Mouse (Mus musculus) midbrain, embryonic 15.5 days (tissue): ENCODE data around the gene Lrrc71. TPM values are rescaled to one million over a fixed set of nuclear protein-coding genes. Genes with fewer than 3 reads are reported as not detected.

Experiments
- ATAC-seq: fragments of 200-750 bp; cut with Nextera tagmentation; replicated peaks from 2 replicates; pipeline ENCODE4 v1.8.0; 2017; ENCODE audit warnings: moderate TSS enrichment
- H3K27ac ChIP-seq: fragments of 300-500 bp; sonication (generic); 2 replicates; pipeline ENCODE4 v1.5.1; 2015; ENCODE audit warnings: mild to moderate bottlenecking, inconsistent platforms
- H3K27me3 ChIP-seq: fragments of 300-500 bp; sonication (generic); replicated peaks from 2 replicates; pipeline ENCODE4 v1.6.1; 2015; ENCODE audit warnings: inconsistent platforms
- H3K36me3 ChIP-seq: fragments of 300-500 bp; sonication (generic); replicated peaks from 2 replicates; pipeline ENCODE4 v1.6.1; 2015; ENCODE audit warnings: inconsistent platforms
- H3K4me1 ChIP-seq: fragments of 300-500 bp; sonication (generic); 2 replicates; pipeline ENCODE4 v1.6.1; 2015; ENCODE audit warnings: inconsistent platforms
- H3K4me2 ChIP-seq: fragments of 300-500 bp; sonication (generic); 2 replicates; pipeline ENCODE4 v1.6.1; 2015; ENCODE audit warnings: inconsistent platforms, mild to moderate bottlenecking, moderate library complexity
- H3K4me3 ChIP-seq: fragments of 300-500 bp; sonication (generic); 2 replicates; pipeline ENCODE4 v1.5.1; 2015; ENCODE audit warnings: mild to moderate bottlenecking, inconsistent platforms
- H3K9ac ChIP-seq: fragments of 300-500 bp; sonication (generic); 2 replicates; pipeline ENCODE4 v1.6.1; 2015; ENCODE audit warnings: mild to moderate bottlenecking, inconsistent platforms
- H3K9me3 ChIP-seq: fragments of 300-500 bp; sonication (generic); 2 replicates; pipeline ENCODE4 v1.6.1; 2016; ENCODE audit warnings: inconsistent platforms
- WGBS: fragments of 180-500 bp; shearing (Covaris S2); methylation state at CpG from one replicate; pipeline ENCODE4 v1.1.7; 2015; ENCODE audit warnings: mixed read lengths; 5-methylcytosine and 5-hydroxymethylcytosine counted together
- polyA plus RNA-seq: library from polyadenylated mRNA; unstranded; fragments of >200 nt; fragmentation: Nextera tagmentation; extraction: Ambion mirVana; gene quantifications from 2 replicates; pipeline ENCODE4 v1.2.1, GENCODE M21; 2015

Gene Lrrc71
- 0.84 and 0.89 TPM in 2 replicates for polyA plus RNA-seq

DNA sequence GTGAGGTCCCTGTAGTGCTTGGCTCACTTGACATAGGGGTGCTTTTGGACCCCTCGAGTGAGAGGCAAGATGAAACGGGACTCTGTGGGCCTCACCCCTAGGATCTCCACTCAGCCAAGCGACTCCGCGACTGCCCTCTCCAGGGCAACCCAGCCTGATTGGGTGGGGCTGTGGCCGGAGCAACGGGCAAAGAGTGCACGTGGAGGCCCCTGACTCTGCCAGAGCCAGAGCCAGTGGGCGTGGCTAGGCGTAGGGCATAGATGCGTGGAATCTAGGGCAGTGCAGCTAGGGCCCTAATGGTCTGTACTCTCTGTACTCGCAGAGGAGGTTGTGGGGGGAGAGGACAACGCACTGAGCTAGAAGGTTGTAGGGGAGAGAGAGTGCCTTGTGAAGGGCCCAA lies at the start of gene Lrrc71:
Gene Lrrc71 (minus strand): TSS at position 195 of the 400 bp plus-strand sequence.
- H3K9ac ChIP-seq, result no peak within 1 kb of the TSS
- 45% methylated on average over 13 of the region's 13 CpGs for WGBS
- ATAC-seq, result no peak
- peaks cover 9% of the 10 kb centered on the region for H3K4me1 ChIP-seq
- H3K27ac ChIP-seq, result no peak within 1 kb of the TSS
- H3K4me2 ChIP-seq, result no peak within 1 kb of the TSS
- H3K4me3 ChIP-seq, result no peak within 1 kb of the TSS
- H3K27me3 ChIP-seq, result no peaks in the 10 kb centered on the region
- no peaks in the 10 kb centered on the region for H3K36me3 ChIP-seq
- H3K9me3 ChIP-seq, result no peaks in the 10 kb centered on the region

DNA sequence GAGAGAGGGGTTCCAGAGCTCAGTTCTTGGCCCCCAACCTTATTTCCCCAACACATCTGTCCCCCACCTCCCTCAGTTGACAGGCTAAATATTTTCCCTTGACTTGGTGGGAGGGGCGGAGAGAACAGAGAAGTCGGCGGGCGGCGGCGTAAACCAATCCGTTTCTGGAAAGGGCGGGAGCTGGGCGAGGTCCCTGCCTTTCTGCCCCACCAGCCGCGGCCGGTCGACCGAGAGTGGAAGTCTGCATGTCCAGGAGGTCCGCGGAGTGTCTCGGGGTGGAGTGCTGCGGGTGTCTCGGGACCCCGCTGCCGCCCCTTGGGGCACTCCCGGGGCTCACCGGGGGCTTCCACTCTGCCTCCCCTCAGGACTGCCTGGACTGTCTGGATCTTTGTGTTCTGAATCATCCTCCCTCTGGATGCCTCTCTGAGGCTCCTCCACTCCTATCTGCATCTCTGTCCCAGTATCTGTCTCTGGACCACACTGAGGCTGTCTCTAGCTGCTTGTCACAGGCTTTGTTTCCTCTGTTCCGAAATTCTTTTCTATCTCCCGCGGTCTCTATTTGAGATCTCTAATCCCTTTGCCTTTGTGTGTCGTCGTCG lies 48.4 kb upstream of the Lrrc71 start, which contains the start of gene Insrr:
Gene Insrr (plus strand): TSS at position 216 of the 599 bp plus-strand sequence.
- WGBS, result under 1% methylated on average over 29 of the region's 29 CpGs
- peak within 1 kb of the TSS; percentile 54 for H3K4me2 ChIP-seq
- H3K4me3 ChIP-seq, result peak within 1 kb of the TSS; percentile 30
- no peak within 1 kb of the TSS for H3K27ac ChIP-seq
- no peaks in the 10 kb centered on the region for H3K36me3 ChIP-seq
- peaks cover 29% of the 10 kb centered on the region for H3K4me1 ChIP-seq
- peak within 1 kb of the TSS; percentile 34 for H3K9ac ChIP-seq
- ATAC-seq, result no peak
- no peaks in the 10 kb centered on the region for H3K9me3 ChIP-seq
- peaks cover 82% of the 10 kb centered on the region for H3K27me3 ChIP-seq

DNA sequence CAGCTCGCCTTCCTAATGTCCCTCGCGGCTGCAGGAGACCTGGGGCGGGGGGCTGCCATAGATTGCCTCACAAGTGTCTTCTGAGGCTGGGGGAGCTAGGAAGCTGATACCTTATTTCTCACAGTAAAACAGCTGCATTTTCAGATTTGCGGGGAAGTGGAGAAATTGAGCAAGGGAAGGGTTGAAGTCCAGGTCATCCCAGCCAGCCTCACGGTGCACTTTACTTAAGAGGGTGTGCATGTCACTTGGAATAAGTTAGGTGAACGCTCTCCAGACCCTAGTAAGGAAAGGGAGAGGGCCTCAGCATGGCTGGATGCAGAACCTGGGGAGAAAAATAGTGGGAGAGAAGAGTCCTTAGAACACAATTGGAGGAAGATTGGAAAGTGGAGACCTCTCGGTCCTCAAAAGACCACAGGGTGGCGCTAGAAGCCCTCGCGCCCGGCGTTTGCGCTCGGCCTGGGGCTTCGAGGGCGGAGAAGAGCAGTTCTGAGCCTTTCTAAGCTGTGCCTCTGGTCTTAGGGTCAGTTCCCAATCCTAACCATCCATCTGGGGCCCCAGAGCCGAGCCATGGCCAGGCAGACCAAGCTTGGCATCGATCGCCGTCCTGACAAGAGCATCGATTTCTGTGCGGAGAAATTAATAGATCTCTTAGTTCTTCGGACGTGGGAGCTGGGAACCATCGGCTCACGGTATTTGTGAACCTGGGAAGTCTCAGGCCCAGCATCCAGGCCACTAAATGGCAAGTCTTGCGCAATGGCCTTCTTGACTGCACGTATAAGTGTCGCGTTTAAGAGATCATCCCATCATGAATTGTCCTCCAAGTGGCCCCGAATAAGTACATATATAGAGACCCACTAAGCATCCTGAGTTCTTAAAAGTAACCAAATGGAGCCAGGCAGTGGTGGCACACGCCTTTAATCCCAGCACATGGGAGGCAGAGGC lies 47.2 kb upstream of the Lrrc71 start:
- Histone ChIP-seq H3K4me1 (peaks cover 29% of the 10 kb centered on the region), H3K9me3 (no peaks in the 10 kb centered on the region), H3K27me3 (peaks cover 83% of the 10 kb centered on the region), H3K4me3 (peak overlapping the region; percentile 32), H3K36me3 (no peaks in the 10 kb centered on the region), H3K9ac (no peak overlapping the region), H3K27ac (no peak overlapping the region), H3K4me2 (peak overlapping the region; percentile 52)
- WGBS, result 13% methylated on average over 33 of the region's 33 CpGs
- no peak for ATAC-seq

DNA sequence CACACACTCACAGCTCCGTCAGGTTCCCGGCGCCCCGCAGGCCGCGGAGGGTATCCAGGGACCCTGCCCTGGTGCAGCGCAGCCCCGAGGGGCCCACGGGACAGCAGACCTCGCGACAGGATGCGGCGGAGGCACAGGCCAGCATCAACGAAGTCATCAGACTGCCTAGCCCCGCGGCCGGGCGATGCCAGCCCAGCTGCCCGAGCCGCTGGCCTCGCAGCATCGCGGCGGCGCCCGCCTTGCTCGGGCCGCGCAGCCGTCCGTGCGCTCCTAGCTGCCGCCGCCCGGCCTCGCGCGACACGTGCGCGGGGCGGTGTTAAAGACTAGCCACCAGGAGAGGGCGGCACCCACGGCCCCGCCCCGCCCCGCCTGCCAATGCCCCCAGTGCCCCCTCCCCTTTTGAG lies 46.5 kb upstream of the Lrrc71 start, which contains the start of gene Ntrk1:
Gene Ntrk1 (minus strand): TSS at position 241 of the 404 bp plus-strand sequence.
- no peaks in the 10 kb centered on the region for H3K36me3 ChIP-seq
- H3K9ac ChIP-seq, result no peak within 1 kb of the TSS
- peak; percentile 44; the same call in 1 of the 2 replicates for ATAC-seq
- H3K4me3 ChIP-seq, result peak within 1 kb of the TSS; percentile 32
- H3K9me3 ChIP-seq, result no peaks in the 10 kb centered on the region
- H3K27me3 ChIP-seq, result peaks cover 83% of the 10 kb centered on the region
- peak within 1 kb of the TSS; percentile 52 for H3K4me2 ChIP-seq
- H3K27ac ChIP-seq, result no peak within 1 kb of the TSS
- peaks cover 29% of the 10 kb centered on the region for H3K4me1 ChIP-seq
- WGBS, result 2% methylated on average over 44 of the region's 47 CpGs

DNA sequence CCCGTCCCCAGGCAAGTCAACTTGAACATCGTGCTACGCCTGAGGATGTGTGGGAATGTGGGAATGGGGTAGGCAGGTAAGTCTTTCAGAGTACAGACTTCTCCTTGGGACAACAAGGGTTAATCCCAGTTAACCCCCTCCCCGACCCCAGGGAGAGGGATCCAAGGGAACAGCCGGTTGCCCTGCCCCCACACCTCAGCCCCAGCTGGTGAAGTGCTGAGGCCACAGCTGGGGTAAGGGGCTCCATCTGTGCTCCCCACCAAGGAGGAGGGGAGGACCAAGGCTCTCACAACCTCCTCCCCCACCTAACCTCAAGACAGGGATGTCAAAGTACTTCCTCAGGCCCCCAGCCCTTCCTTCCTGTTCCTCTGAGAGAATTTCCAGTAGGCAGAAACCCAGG lies 41.3 kb upstream of the Lrrc71 start:
- Histone ChIP-seq H3K27me3 (peaks cover 38% of the 10 kb centered on the region), H3K9me3 (no peaks in the 10 kb centered on the region), H3K4me3 (no peak overlapping the region), H3K4me2 (no peak overlapping the region), H3K36me3 (no peaks in the 10 kb centered on the region), H3K27ac (no peak overlapping the region), H3K9ac (no peak overlapping the region), H3K4me1 (peaks cover 3% of the 10 kb centered on the region)
- 38% methylated on average over 5 of the region's 5 CpGs for WGBS
- ATAC-seq, result no peak

DNA sequence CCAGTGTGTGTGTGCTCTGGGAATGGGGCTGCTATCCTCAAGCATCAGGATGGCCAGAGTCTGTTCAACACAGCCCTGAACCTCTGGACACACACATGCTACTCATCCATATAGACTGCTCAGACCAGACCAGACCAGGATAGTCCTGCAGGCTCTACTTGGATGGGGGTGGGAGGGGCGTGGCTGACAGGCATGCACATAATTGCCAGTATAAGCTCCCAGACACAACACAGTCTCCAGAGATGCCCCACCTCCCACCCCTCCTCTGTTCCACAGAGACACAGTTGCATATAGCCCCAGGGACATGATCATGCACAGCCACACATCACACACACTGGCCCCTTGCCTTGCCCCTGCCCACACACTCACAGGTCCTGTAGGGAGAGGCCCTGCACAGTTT lies 40.8 kb upstream of the Lrrc71 start:
- H3K9me3 ChIP-seq, result no peaks in the 10 kb centered on the region
- 56% methylated on average over 1 of the region's 1 CpGs for WGBS
- no peak overlapping the region for H3K27ac ChIP-seq
- H3K4me1 ChIP-seq, result no peaks in the 10 kb centered on the region
- H3K4me3 ChIP-seq, result no peak overlapping the region
- peaks cover 33% of the 10 kb centered on the region for H3K27me3 ChIP-seq
- H3K9ac ChIP-seq, result no peak overlapping the region
- no peaks in the 10 kb centered on the region for H3K36me3 ChIP-seq
- no peak overlapping the region for H3K4me2 ChIP-seq
- no peak for ATAC-seq

DNA sequence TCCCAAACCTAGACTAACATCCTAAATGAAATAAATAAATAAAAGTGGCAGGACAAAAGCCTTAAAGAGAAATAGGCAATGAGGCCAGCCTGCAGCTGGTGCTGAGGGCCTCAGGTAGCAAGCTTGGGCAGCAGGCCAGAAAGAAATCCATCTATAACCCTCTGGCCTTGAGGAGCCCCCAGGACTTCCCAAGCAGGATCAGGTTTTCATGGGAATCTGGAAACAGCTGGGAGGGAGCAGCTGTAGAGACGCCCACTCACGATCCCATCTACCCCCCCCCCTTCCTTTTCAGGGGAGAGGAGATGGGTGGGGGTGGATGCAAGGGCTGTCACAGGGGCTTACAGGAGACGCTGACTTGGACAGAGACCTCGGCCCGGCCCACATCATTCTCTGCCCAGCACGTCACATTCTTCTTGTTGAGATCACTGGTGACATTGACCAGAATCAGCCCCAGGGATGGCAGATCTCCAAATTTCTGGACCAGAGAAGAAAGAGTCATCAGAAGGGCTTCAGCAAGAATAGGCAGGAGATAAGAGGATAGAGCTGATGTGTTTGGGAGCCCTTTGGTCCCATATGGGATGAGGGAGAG lies 37.3 kb upstream of the Lrrc71 start:
- 44% methylated on average over 6 of the region's 6 CpGs for WGBS
- H3K9me3 ChIP-seq, result no peaks in the 10 kb centered on the region

DNA sequence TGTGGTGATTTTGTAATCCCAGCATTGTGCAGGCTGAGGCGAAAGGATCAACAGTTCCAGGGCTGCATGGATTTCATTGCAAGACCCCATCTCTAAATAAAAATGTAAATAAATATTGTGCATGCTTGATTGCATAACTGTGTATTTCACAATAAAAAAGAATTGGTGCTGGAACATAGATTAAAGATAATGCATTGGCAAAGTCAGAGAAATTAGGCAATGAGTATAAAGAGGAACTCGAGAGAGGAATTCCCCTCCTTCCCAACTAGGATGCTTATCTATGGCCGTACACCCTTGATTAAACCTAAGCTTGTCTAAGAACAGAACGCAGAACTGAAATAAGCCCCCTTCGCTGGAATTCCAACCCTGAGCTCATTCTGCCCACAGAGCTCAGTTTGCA lies 36.7 kb upstream of the Lrrc71 start:
- Histone ChIP-seq H3K9me3 (no peaks in the 10 kb centered on the region), H3K27me3 (no peaks in the 10 kb centered on the region), H3K36me3 (no peaks in the 10 kb centered on the region), H3K4me1 (no peaks in the 10 kb centered on the region), H3K4me2 (no peak overlapping the region), H3K4me3 (no peak overlapping the region), H3K9ac (no peak overlapping the region), H3K27ac (no peak overlapping the region)
- no peak for ATAC-seq
- 79% methylated on average over 5 of the region's 5 CpGs for WGBS

More for the DNA sequence above, 37.3 kb upstream of the Lrrc71 start:
- ATAC-seq, result no peak
- Histone ChIP-seq H3K27ac (no peak overlapping the region), H3K27me3 (no peaks in the 10 kb centered on the region), H3K36me3 (no peaks in the 10 kb centered on the region), H3K4me3 (no peak overlapping the region), H3K4me2 (no peak overlapping the region), H3K4me1 (no peaks in the 10 kb centered on the region), H3K9ac (no peak overlapping the region)

DNA sequence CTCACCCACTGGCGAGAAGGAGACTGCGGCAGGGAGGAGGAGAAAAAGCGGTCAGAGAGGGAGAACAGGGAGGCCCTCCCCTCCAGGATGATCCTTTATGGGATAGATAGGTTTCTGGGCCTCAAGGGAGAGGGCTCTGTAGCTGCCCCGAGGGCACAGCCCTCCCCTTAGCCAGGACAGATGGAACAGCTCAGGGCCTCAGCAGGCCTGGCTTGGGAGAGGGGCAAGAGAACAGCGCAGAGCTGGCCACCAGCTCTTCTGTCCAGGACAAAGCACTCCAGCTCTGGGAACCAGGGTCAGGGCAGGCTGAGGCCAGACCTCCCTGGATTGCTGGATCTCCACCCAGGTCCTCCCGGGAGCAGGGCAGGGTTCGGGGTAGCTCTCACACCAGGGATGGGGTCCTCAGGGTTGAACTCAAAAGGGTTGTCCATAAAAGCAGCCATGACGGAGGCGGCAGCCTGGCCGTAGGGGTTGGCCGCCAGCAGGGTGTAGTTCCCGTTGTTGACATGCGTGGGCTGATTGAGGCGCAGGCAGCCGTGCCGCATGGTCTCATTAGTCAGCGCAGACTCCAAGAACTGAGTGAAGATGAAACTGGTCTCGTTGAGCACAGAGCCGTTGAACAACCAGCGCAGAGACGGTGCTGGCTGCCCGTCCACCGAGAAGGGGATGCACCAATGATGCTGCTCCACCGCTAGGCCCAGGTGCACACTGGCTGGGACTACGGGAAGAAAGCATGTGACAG lies 35.0 kb upstream of the Lrrc71 start:
- ATAC-seq, result no peak
- no peaks in the 10 kb centered on the region for H3K27me3 ChIP-seq
- H3K4me2 ChIP-seq, result no peak overlapping the region
- H3K36me3 ChIP-seq, result no peaks in the 10 kb centered on the region
- H3K4me1 ChIP-seq, result peaks cover 11% of the 10 kb centered on the region
- no peaks in the 10 kb centered on the region for H3K9me3 ChIP-seq
- no peak overlapping the region for H3K9ac ChIP-seq
- 85% methylated on average over 25 of the region's 25 CpGs for WGBS
- H3K27ac ChIP-seq, result no peak overlapping the region
- H3K4me3 ChIP-seq, result no peak overlapping the region

DNA sequence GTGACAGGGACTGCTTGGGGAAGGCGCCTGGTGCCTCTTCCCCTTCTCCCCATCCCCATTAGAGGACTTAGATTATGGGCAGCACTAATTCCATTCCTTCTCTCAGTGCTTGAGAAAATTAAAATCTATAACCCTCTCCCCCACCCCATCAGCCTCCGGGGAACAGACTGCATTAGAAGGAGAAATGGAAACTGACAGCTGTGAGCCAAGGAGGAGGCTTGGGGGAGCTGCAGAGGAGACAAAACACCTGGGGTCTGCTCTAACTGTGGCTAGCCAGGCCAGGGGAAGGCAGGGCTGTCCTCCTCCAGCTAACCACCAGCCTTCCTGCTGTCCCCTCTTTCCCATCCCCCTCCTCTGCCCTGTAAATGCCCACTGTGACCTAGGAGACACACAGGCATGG lies 30.7 kb upstream of the Lrrc71 start:
- ATAC-seq, result no peak
- no peak overlapping the region for H3K4me2 ChIP-seq
- H3K36me3 ChIP-seq, result no peaks in the 10 kb centered on the region
- no peak overlapping the region for H3K4me3 ChIP-seq
- 20% methylated on average over 2 of the region's 2 CpGs for WGBS
- H3K27ac ChIP-seq, result no peak overlapping the region
- H3K9me3 ChIP-seq, result no peaks in the 10 kb centered on the region
- H3K4me1 ChIP-seq, result peaks cover 20% of the 10 kb centered on the region
- H3K9ac ChIP-seq, result no peak overlapping the region
- peaks cover 6% of the 10 kb centered on the region; the same call in 1 of the 2 replicates for H3K27me3 ChIP-seq

DNA sequence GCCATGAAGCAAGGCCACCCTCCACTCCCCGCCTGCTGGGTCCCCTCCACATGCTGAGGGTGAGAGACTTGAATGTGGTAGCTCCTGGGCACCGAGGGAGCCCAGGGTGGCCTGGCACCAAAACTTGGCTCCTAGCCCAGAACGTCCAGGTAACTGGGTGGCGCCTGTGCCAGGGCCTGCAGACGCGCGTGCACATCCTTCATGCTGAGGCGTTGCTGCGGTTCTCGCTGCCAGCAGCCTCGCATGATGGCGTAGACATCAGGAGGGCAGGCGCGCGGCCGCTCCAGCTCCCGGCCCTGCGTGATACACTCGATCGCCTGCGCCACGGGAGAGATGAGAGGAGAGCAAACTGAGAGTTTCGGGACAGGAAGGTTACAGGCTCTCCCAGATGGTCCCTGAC lies 29.9 kb upstream of the Lrrc71 start:
- Histone ChIP-seq H3K4me2 (peak overlapping the region; percentile 15; the same call in 1 of the 2 replicates), H3K36me3 (no peaks in the 10 kb centered on the region), H3K27ac (no peak overlapping the region), H3K4me1 (peaks cover 20% of the 10 kb centered on the region), H3K9ac (no peak overlapping the region), H3K9me3 (no peaks in the 10 kb centered on the region), H3K4me3 (no peak overlapping the region), H3K27me3 (peaks cover 6% of the 10 kb centered on the region; the same call in 1 of the 2 replicates)
- 45% methylated on average over 23 of the region's 23 CpGs for WGBS
- no peak for ATAC-seq
